Mouse (Mus musculus): ENCODE measurements around the gene Cbfa2t2. TPM values are rescaled to one million over a fixed set of nuclear protein-coding genes. Genes with fewer than 3 reads are reported as not detected.

The Cbfa2t2 gene
- 33.6 and 37.6 TPM in 2 replicates for polyA plus RNA-seq (2015; fragmentation: Nextera tagmentation; extraction: Ambion mirVana)

GRCm38 (mm10) chr2:154436458-154437190 lies at the start of gene Cbfa2t2:
TSS of gene Cbfa2t2 (plus strand) at chr2:154436481.
- Histone ChIP-seq H3K9me3 (no peaks in the 10 kb centered on the region), H3K4me2 (peak within 1 kb of the TSS; percentile 55), H3K36me3 (no peaks in the 10 kb centered on the region), H3K4me3 (peak within 1 kb of the TSS; percentile 91), H3K27me3 (no peaks in the 10 kb centered on the region), H3K9ac (peak within 1 kb of the TSS; percentile 93), H3K4me1 (peaks cover 16% of the 10 kb centered on the region), H3K27ac (peak within 1 kb of the TSS; percentile 95)
- peak; percentile 84 for ATAC-seq (ENCODE audit: borderline replicate concordance, extremely low read depth, low FRiP score, low TSS enrichment)
- WGBS = under 1% methylated on average over 58 of the region's 70 CpGs

GRCm38 (mm10) chr2:154390180-154390964 lies 45.9 kb upstream of the Cbfa2t2 start:
- 70% methylated on average over 11 of the region's 11 CpGs for WGBS

GRCm38 (mm10) chr2:154394602-154395001 lies 41.7 kb upstream of the Cbfa2t2 start:
- Histone ChIP-seq H3K9me3 (no peaks in the 10 kb centered on the region), H3K27ac (no peak overlapping the region), H3K4me3 (no peak overlapping the region), H3K27me3 (no peaks in the 10 kb centered on the region), H3K4me2 (no peak overlapping the region), H3K4me1 (no peaks in the 10 kb centered on the region; the same call in 1 of the 2 replicates), H3K9ac (no peak overlapping the region), H3K36me3 (no peaks in the 10 kb centered on the region)
- WGBS = 75% methylated on average over 3 of the region's 3 CpGs
- ATAC-seq (ENCODE audit: borderline replicate concordance, extremely low read depth, low FRiP score, low TSS enrichment) = no peak

More at GRCm38 (mm10) chr2:154390180-154390964, 45.9 kb upstream of the Cbfa2t2 start:
- Histone ChIP-seq H3K4me3 (no peak overlapping the region), H3K9me3 (no peaks in the 10 kb centered on the region), H3K27me3 (no peaks in the 10 kb centered on the region), H3K27ac (peak overlapping the region; percentile 49; the same call in 1 of the 2 replicates), H3K9ac (no peak overlapping the region), H3K36me3 (no peaks in the 10 kb centered on the region), H3K4me2 (no peak overlapping the region), H3K4me1 (no peaks in the 10 kb centered on the region; the same call in 1 of the 2 replicates)
- ATAC-seq (ENCODE audit: borderline replicate concordance, extremely low read depth, low FRiP score, low TSS enrichment) = peak; percentile 71

GRCm38 (mm10) chr2:154396529-154396928 lies 39.8 kb upstream of the Cbfa2t2 start:
- Histone ChIP-seq H3K9me3 (no peaks in the 10 kb centered on the region), H3K27ac (no peak overlapping the region), H3K27me3 (no peaks in the 10 kb centered on the region), H3K4me3 (no peak overlapping the region), H3K4me2 (no peak overlapping the region), H3K36me3 (no peaks in the 10 kb centered on the region), H3K4me1 (no peaks in the 10 kb centered on the region), H3K9ac (no peak overlapping the region)
- ATAC-seq (ENCODE audit: borderline replicate concordance, extremely low read depth, low FRiP score, low TSS enrichment) = no peak
- WGBS = 67% methylated on average over 2 of the region's 2 CpGs

- Histone ChIP-seq H3K27ac (no peak overlapping the region), H3K4me3 (no peak overlapping the region), H3K36me3 (no peaks in the 10 kb centered on the region), H3K9ac (no peak overlapping the region), H3K4me1 (peaks cover 11% of the 10 kb centered on the region), H3K9me3 (no peaks in the 10 kb centered on the region), H3K4me2 (no peak overlapping the region), H3K27me3 (no peaks in the 10 kb centered on the region)
- 83% methylated on average over 7 of the region's 7 CpGs for WGBS
- no peak for ATAC-seq (ENCODE audit: borderline replicate concordance, extremely low read depth, low FRiP score, low TSS enrichment)
Observed at GRCm38 (mm10) chr2:154398267-154398666, 38.0 kb upstream of the Cbfa2t2 start.

GRCm38 (mm10) chr2:154399325-154399724 lies 37.0 kb upstream of the Cbfa2t2 start:
- H3K4me1 ChIP-seq = peaks cover 18% of the 10 kb centered on the region
- WGBS = 88% methylated on average over 2 of the region's 2 CpGs
- no peaks in the 10 kb centered on the region for H3K36me3 ChIP-seq
- no peaks in the 10 kb centered on the region for H3K9me3 ChIP-seq
- ATAC-seq (ENCODE audit: borderline replicate concordance, extremely low read depth, low FRiP score, low TSS enrichment) = no peak
- H3K27me3 ChIP-seq = no peaks in the 10 kb centered on the region
- H3K4me3 ChIP-seq = no peak overlapping the region
- no peak overlapping the region for H3K9ac ChIP-seq
- H3K27ac ChIP-seq = no peak overlapping the region
- H3K4me2 ChIP-seq = no peak overlapping the region

GRCm38 (mm10) chr2:154401976-154402375 lies 34.3 kb upstream of the Cbfa2t2 start:
- Histone ChIP-seq H3K4me1 (peaks cover 18% of the 10 kb centered on the region), H3K36me3 (no peaks in the 10 kb centered on the region), H3K27ac (no peak overlapping the region), H3K9me3 (no peaks in the 10 kb centered on the region), H3K4me2 (no peak overlapping the region), H3K9ac (no peak overlapping the region), H3K4me3 (no peak overlapping the region), H3K27me3 (0 out of 2 replicates have a peak, but pooled peaks cover 3% of the 10 kb centered on the region)
- WGBS = 34% methylated on average over 1 of the region's 1 CpGs
- no peak for ATAC-seq (ENCODE audit: borderline replicate concordance, extremely low read depth, low FRiP score, low TSS enrichment)

GRCm38 (mm10) chr2:154402811-154403210 lies 33.5 kb upstream of the Cbfa2t2 start:
- no peaks in the 10 kb centered on the region for H3K36me3 ChIP-seq
- 2% methylated on average over 7 of the region's 7 CpGs for WGBS
- ATAC-seq (ENCODE audit: borderline replicate concordance, extremely low read depth, low FRiP score, low TSS enrichment) = peak; percentile 88
- no peaks in the 10 kb centered on the region for H3K9me3 ChIP-seq
- H3K4me3 ChIP-seq = no peak overlapping the region
- H3K9ac ChIP-seq = no peak overlapping the region
- peak overlapping the region; percentile 47 for H3K27ac ChIP-seq
- 0 out of 2 replicates have a peak overlapping the region, but pooled peaks have one; percentile 5 for H3K4me2 ChIP-seq
- peaks cover 9% of the 10 kb centered on the region; the same call in 1 of the 2 replicates for H3K27me3 ChIP-seq
- H3K4me1 ChIP-seq = peaks cover 23% of the 10 kb centered on the region

- H3K4me1 ChIP-seq = peaks cover 23% of the 10 kb centered on the region
- H3K9me3 ChIP-seq = no peaks in the 10 kb centered on the region
- no peak overlapping the region for H3K4me3 ChIP-seq
- 64% methylated on average over 5 of the region's 5 CpGs for WGBS
- ATAC-seq (ENCODE audit: borderline replicate concordance, extremely low read depth, low FRiP score, low TSS enrichment) = no peak
- no peak overlapping the region for H3K9ac ChIP-seq
- H3K27me3 ChIP-seq = peaks cover 12% of the 10 kb centered on the region; the same call in 1 of the 2 replicates
- no peak overlapping the region for H3K27ac ChIP-seq
- no peaks in the 10 kb centered on the region for H3K36me3 ChIP-seq
- H3K4me2 ChIP-seq = no peak overlapping the region
Observed at GRCm38 (mm10) chr2:154405447-154405994, 30.8 kb upstream of the Cbfa2t2 start.

- Histone ChIP-seq H3K27me3 (peaks cover 12% of the 10 kb centered on the region; the same call in 1 of the 2 replicates), H3K9ac (peak overlapping the region; percentile 53), H3K9me3 (no peaks in the 10 kb centered on the region), H3K27ac (no peak overlapping the region), H3K36me3 (no peaks in the 10 kb centered on the region), H3K4me3 (peak overlapping the region; percentile 68), H3K4me2 (peak overlapping the region; percentile 89), H3K4me1 (peaks cover 23% of the 10 kb centered on the region)
- no peak for ATAC-seq (ENCODE audit: borderline replicate concordance, extremely low read depth, low FRiP score, low TSS enrichment)
- 25% methylated on average over 11 of the region's 11 CpGs for WGBS
Observed at GRCm38 (mm10) chr2:154407063-154407642, 29.1 kb upstream of the Cbfa2t2 start.

- ATAC-seq (ENCODE audit: borderline replicate concordance, extremely low read depth, low FRiP score, low TSS enrichment) = peak; percentile 88
- Histone ChIP-seq H3K27me3 (peaks cover 12% of the 10 kb centered on the region; the same call in 1 of the 2 replicates), H3K9ac (peak within 1 kb of the TSS; percentile 53), H3K4me1 (peaks cover 17% of the 10 kb centered on the region), H3K9me3 (no peaks in the 10 kb centered on the region), H3K4me3 (peak within 1 kb of the TSS; percentile 68), H3K36me3 (no peaks in the 10 kb centered on the region), H3K4me2 (peak within 1 kb of the TSS; percentile 89), H3K27ac (no peak within 1 kb of the TSS)
- 2% methylated on average over 66 of the region's 84 CpGs for WGBS
Observed at GRCm38 (mm10) chr2:154407643-154408445, 28.4 kb upstream of the Cbfa2t2 start, which contains the start of gene Snta1. TSS of gene Snta1 (minus strand) at chr2:154408099.
